Mouse (Mus musculus) forebrain, embryonic 16.5 days (tissue): ENCODE measurements around the gene Anapc2. TPM values are rescaled to one million over a fixed set of nuclear protein-coding genes. Genes with fewer than 3 reads are reported as not detected.

Source experiments
- ATAC-seq: fragments of 200-750 bp; cut with Nextera tagmentation; 2 replicates; pipeline ENCODE4 v1.8.0; 2017; ENCODE audit warnings: mild to moderate bottlenecking, moderate library complexity
- H3K27ac ChIP-seq: fragments of 300-500 bp; sonication (generic); 2 replicates; pipeline ENCODE4 v1.5.1; 2014; ENCODE audit warnings: low read length, control low read depth
- H3K27me3 ChIP-seq: fragments of 300-500 bp; sonication (generic); replicated peaks from 2 replicates; pipeline ENCODE4 v1.6.1; 2014; ENCODE audit warnings: low read length; ENCODE audit not compliant: control insufficient read depth, insufficient read depth
- H3K36me3 ChIP-seq: fragments of 300-500 bp; sonication (generic); 2 replicates; pipeline ENCODE4 v1.6.1; 2014; ENCODE audit not compliant: control insufficient read depth, insufficient read depth
- H3K4me1 ChIP-seq: fragments of 300-500 bp; sonication (generic); replicated peaks from 2 replicates; pipeline ENCODE4 v1.6.1; 2014; ENCODE audit warnings: low read length; ENCODE audit not compliant: control insufficient read depth, insufficient read depth
- H3K4me2 ChIP-seq: fragments of 300-500 bp; sonication (generic); 2 replicates; pipeline ENCODE4 v1.6.1; 2014; ENCODE audit warnings: mild to moderate bottlenecking, low read length, control low read depth
- H3K4me3 ChIP-seq: fragments of 300-500 bp; sonication (generic); replicated peaks from 2 replicates; pipeline ENCODE4 v1.5.1; 2014; ENCODE audit warnings: mild to moderate bottlenecking, low read length, control low read depth
- H3K9ac ChIP-seq: fragments of 300-500 bp; sonication (generic); replicated peaks from 2 replicates; pipeline ENCODE4 v1.6.1; 2014; ENCODE audit warnings: low read depth, low read length, control low read depth
- H3K9me3 ChIP-seq: fragments of 300-500 bp; sonication (generic); 2 replicates; pipeline ENCODE4 v1.6.1; 2016; ENCODE audit warnings: low read length; ENCODE audit not compliant: control insufficient read depth
- WGBS: fragments of 180-500 bp; shearing (Covaris S2); extraction: QIAGEN DNeasy Blood & Tissue Kit; methylation state at CpG from one replicate; pipeline ENCODE4 v1.1.7; 2014; 5-methylcytosine and 5-hydroxymethylcytosine counted together
- polyA plus RNA-seq: library from polyadenylated mRNA; unstranded; fragments of >200 nt; fragmentation: Nextera tagmentation; extraction: Ambion mirVana; gene quantifications from 2 replicates; pipeline ENCODE4 v1.2.1, GENCODE M21; 2015

The Anapc2 gene
- polyA plus RNA-seq, 1 experiment from 2014 or later = 159 TPM

DNA sequence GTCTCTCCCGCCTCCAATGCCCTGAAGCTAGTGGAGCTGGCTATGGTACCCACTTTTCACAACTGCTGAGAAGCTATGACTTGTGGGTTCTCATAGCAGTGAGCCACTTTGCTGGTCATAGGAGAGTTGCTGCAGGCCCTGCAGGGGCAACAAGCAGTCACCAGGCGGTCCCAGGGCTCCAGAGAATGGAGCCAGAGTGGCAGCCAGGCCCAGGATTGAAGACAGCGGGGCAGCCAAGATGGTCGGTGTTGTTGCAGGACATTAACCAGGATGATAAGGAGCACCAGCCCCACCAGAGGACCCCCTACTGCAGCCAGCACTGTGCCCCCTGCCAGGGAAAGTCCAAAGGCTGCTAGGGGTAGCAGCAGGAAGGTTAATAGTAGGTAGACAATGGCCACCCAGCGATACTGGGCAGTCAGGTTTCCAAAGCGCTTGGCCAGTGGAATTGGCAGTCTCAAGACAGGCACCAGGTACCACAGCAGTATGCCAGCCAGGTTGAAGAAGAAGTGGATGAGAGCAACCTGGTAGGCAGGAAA, 43.2 kb upstream of the Anapc2 start:
- H3K4me3 ChIP-seq = no peak overlapping the region
- no peak for ATAC-seq
- H3K9me3 ChIP-seq = no peaks in the 10 kb centered on the region
- no peak overlapping the region for H3K9ac ChIP-seq
- WGBS = 69% methylated on average over 6 of the region's 6 CpGs
- H3K27ac ChIP-seq = no peak overlapping the region
- H3K36me3 ChIP-seq = no peaks in the 10 kb centered on the region
- no peak overlapping the region for H3K4me2 ChIP-seq
- H3K4me1 ChIP-seq = peaks cover 8% of the 10 kb centered on the region
- H3K27me3 ChIP-seq = no peaks in the 10 kb centered on the region

DNA sequence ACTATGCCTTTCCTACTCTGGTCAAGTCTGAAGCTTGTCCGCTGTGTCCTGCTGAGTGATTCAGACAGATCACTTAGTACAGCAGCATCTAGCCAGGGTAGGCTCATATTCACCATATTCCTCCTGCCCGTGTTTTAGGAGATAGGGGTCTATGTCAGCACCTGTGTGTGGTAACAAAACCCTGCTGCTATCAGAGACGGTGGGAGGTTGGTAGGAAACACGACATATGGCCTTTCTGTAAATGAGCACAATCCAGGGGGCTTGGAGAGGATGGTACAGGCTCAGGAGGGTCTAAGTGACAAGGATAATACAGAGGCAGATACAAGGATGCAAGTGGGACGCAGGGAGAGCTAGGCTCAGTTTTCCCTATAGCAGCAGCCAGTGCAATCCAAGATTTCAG, 42.7 kb upstream of the Anapc2 start:
- no peak overlapping the region for H3K27ac ChIP-seq
- no peak overlapping the region for H3K4me3 ChIP-seq
- 80% methylated on average over 5 of the region's 5 CpGs for WGBS
- H3K36me3 ChIP-seq = no peaks in the 10 kb centered on the region
- H3K4me2 ChIP-seq = no peak overlapping the region
- H3K9me3 ChIP-seq = no peaks in the 10 kb centered on the region
- peaks cover 2% of the 10 kb centered on the region; the same call in 1 of the 2 replicates for H3K27me3 ChIP-seq
- H3K9ac ChIP-seq = no peak overlapping the region
- no peak for ATAC-seq
- H3K4me1 ChIP-seq = peaks cover 8% of the 10 kb centered on the region

DNA sequence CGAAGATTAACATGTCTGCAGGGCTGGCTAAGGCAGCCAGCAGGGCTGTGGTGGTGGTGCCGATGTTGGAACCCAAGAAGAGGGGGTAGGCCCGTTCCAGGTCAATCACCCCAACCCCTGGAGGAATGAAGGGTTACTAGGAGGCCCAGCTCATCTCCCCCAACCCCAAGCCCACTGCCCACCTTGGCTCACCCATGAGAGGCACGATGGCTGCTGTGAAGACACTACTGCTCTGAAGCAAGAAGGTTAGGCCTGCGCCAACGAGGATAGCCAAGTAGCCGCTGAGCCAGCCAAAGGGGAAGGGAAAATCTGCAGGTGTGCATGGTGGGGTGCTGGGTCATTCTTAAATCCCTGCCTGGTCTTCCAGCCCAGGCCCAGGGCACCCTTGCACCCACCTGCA, 41.7 kb upstream of the Anapc2 start:
- no peak for ATAC-seq
- H3K4me3 ChIP-seq = no peak overlapping the region
- H3K9me3 ChIP-seq = no peaks in the 10 kb centered on the region
- no peak overlapping the region for H3K9ac ChIP-seq
- peaks cover 2% of the 10 kb centered on the region; the same call in 1 of the 2 replicates for H3K27me3 ChIP-seq
- H3K36me3 ChIP-seq = no peaks in the 10 kb centered on the region
- 83% methylated on average over 7 of the region's 7 CpGs for WGBS
- H3K4me1 ChIP-seq = peaks cover 5% of the 10 kb centered on the region
- no peak overlapping the region for H3K27ac ChIP-seq
- no peak overlapping the region for H3K4me2 ChIP-seq

DNA sequence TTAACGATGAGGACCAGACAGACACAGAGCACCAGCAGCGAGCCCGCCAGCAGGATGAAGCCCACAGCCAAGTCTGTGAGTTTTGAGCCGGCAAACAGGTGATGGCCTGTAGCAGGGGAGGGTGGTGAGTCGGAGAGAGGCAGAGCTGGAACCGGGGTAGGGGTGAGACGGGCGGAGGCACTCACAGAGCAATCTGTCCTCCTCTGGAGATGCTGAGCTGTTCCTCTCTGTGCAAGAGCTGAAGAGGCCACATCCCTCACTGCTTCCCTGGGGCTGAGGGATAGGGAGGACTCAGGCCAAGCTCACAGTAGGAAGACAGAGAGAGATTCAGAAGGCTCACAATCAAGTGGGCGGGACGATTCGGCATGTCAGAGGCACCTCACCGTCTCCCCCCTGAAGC, 41.2 kb upstream of the Anapc2 start:
- no peak overlapping the region for H3K27ac ChIP-seq
- ATAC-seq = no peak
- 49% methylated on average over 12 of the region's 12 CpGs for WGBS
- H3K27me3 ChIP-seq = peaks cover 2% of the 10 kb centered on the region; the same call in 1 of the 2 replicates
- H3K4me1 ChIP-seq = 0 out of 2 replicates have a peak, but pooled peaks cover 3% of the 10 kb centered on the region
- H3K4me3 ChIP-seq = no peak overlapping the region
- H3K36me3 ChIP-seq = no peaks in the 10 kb centered on the region
- H3K4me2 ChIP-seq = no peak overlapping the region
- H3K9ac ChIP-seq = no peak overlapping the region
- no peaks in the 10 kb centered on the region for H3K9me3 ChIP-seq

DNA sequence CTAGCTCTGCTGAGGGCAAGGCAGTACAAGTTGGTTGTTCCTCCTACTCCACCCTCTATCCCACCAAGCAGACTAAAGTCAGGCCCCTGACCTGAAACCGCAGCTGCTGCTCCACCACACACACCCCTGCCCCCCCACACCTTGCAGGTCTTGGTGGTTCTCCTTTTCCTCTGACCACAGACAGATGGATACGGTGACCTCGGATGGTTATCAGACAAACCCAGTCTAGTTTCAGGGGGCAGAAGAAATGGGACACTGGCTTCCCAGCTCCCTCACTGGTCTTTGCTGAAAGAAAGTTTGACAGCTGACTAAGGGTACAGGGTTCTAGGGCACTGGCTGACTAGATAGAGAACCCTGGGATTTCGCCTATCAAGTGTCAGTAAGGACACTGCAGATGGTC, 38.9 kb upstream of the Anapc2 start:
- peaks cover 2% of the 10 kb centered on the region; the same call in 1 of the 2 replicates for H3K27me3 ChIP-seq
- ATAC-seq = no peak
- H3K27ac ChIP-seq = no peak overlapping the region
- H3K9ac ChIP-seq = no peak overlapping the region
- WGBS = 76% methylated on average over 4 of the region's 4 CpGs
- no peaks in the 10 kb centered on the region for H3K36me3 ChIP-seq
- H3K9me3 ChIP-seq = no peaks in the 10 kb centered on the region
- no peak overlapping the region for H3K4me3 ChIP-seq
- no peak overlapping the region for H3K4me2 ChIP-seq
- 0 out of 2 replicates have a peak, but pooled peaks cover 3% of the 10 kb centered on the region for H3K4me1 ChIP-seq

DNA sequence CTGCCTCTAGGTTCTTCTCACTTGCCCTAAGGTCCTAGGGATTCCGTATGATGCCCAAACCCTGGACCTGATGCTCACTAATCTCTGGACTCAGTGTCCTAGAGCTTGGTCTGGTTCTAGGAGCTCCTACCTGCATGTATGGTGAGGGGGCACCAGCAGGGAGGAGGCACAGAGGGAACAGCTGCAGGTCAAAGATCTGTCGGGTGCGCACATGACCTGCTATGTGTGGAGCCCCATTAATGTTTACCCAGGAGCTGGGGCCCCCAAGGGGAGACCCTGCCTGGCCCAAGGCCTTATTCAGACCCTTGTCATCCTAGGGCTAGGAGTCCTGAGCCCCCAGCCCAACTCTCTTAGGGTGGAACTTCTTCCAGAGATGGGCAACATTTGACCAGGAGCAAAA, 38.2 kb upstream of the Anapc2 start, which contains the start of gene Slc34a3:
Gene Slc34a3 (minus strand): TSS at position 315 of the 400 bp plus-strand sequence.
- Histone ChIP-seq H3K27me3 (peaks cover 2% of the 10 kb centered on the region; the same call in 1 of the 2 replicates), H3K4me1 (no peaks in the 10 kb centered on the region), H3K4me2 (no peak within 1 kb of the TSS), H3K36me3 (no peaks in the 10 kb centered on the region), H3K9ac (no peak within 1 kb of the TSS), H3K4me3 (no peak within 1 kb of the TSS), H3K27ac (no peak within 1 kb of the TSS), H3K9me3 (no peaks in the 10 kb centered on the region)
- no peak for ATAC-seq
- WGBS = 92% methylated on average over 3 of the region's 3 CpGs

DNA sequence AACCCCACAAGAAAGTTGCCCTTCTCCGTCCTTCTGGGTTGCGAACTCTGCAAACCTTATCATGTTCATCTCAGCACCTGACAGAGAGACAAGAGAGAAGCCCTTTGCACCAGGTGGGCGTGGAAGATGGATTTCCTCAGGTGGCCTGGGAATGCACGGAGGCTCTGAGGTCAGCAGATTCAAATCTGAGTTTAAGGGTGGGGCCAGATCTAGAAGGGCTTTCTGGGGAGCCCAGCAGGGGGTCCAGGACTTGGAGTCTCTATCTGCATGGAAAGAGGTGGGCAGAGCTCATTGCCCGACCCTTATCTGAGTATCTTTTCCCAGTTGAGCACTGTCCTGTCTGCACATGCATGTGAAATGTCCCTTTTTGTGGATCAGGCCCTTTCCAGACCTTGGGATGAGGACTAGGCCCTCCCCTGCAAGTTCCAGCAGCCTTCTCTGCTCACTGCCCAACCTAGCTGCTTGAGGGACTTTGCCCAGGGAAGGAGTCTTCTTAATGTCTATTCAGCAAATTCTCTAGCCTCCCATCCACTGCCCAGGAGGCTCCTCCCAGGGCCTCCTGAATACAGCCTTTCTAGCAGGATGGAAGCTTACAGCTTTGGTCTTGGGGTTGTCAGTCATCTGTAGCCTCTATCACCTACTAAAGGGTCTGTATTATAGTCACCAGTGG, 37.6 kb upstream of the Anapc2 start:
- 78% methylated on average over 5 of the region's 5 CpGs for WGBS
- no peaks in the 10 kb centered on the region for H3K4me1 ChIP-seq
- no peak for ATAC-seq

DNA sequence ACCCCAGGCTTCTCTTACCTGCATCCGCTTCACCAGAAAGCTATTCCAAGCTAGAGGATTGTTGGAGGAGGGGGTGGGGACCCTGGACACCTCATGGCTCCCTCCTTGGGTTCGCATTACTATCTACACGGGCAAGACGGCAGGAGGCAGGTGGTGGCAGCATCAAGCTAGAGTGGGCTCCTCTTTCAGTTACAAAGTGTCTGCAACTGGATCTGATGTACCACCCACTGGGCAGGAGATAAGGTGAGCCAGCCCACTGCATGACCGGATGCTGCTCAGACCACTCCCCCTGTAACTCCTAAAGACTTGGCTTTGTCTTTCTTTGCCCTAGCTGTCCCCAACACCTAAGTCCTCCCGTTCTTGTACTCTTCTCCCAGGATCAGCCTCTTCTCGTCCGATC, 35.7 kb upstream of the Anapc2 start, which contains the start of gene Rnf224:
Gene Rnf224 (minus strand): TSS at position 174 of the 400 bp plus-strand sequence.
- H3K4me1 ChIP-seq = peaks cover 15% of the 10 kb centered on the region
- no peak for ATAC-seq
- H3K9ac ChIP-seq = no peak within 1 kb of the TSS
- no peak within 1 kb of the TSS for H3K4me2 ChIP-seq
- H3K36me3 ChIP-seq = no peaks in the 10 kb centered on the region
- H3K27me3 ChIP-seq = peaks cover 2% of the 10 kb centered on the region; the same call in 1 of the 2 replicates
- WGBS = 44% methylated on average over 8 of the region's 8 CpGs
- no peak within 1 kb of the TSS for H3K4me3 ChIP-seq
- no peaks in the 10 kb centered on the region for H3K9me3 ChIP-seq
- H3K27ac ChIP-seq = no peak within 1 kb of the TSS

More for the DNA sequence above, 37.6 kb upstream of the Anapc2 start:
- H3K27me3 ChIP-seq = peaks cover 2% of the 10 kb centered on the region; the same call in 1 of the 2 replicates
- no peak overlapping the region for H3K4me2 ChIP-seq
- no peak overlapping the region for H3K27ac ChIP-seq
- no peaks in the 10 kb centered on the region for H3K36me3 ChIP-seq
- H3K9me3 ChIP-seq = no peaks in the 10 kb centered on the region
- H3K9ac ChIP-seq = no peak overlapping the region
- no peak overlapping the region for H3K4me3 ChIP-seq

DNA sequence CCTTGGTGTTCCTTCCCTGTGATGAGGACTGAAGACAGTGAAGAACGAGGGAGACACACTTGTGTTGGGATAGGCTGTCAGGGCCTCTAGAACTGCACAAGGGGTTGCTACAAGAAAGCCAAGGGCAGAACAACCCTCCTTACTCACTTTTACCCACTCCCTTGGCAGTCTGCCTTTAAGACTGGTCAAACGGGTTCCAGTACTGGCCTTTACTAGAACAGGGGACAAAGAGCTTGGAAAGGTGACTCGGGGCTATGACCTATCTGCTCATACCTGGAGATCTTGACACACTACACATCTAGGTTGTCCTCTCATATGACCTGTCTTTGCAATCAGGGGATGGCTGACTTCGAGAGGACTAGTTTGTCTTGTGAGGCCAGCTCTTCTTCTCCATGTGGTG, 34.8 kb upstream of the Anapc2 start:
- WGBS = 74% methylated on average over 4 of the region's 4 CpGs
- Histone ChIP-seq H3K36me3 (no peaks in the 10 kb centered on the region), H3K4me3 (no peak overlapping the region), H3K9me3 (no peaks in the 10 kb centered on the region), H3K4me1 (peaks cover 17% of the 10 kb centered on the region), H3K27ac (no peak overlapping the region), H3K27me3 (peaks cover 2% of the 10 kb centered on the region; the same call in 1 of the 2 replicates), H3K9ac (no peak overlapping the region), H3K4me2 (no peak overlapping the region)
- no peak for ATAC-seq
